Mouse (Mus musculus) midbrain, embryonic 12.5 days (tissue): Measurements from ENCODE around the gene Npvf. TPM values are rescaled to one million over a fixed set of nuclear protein-coding genes. Genes with fewer than 3 reads are reported as not detected.

Experiments
- ATAC-seq: fragments of 200-750 bp; cut with Nextera tagmentation; 2 replicates; pipeline ENCODE4 v1.8.0; 2017; ENCODE audit warnings: low read depth, moderate TSS enrichment, moderate library complexity; ENCODE audit not compliant: low FRiP score
- H3K27ac ChIP-seq: fragments of 300-500 bp; sonication (generic); replicated peaks from 2 replicates; pipeline ENCODE4 v1.5.1; 2016; ENCODE audit warnings: mild to moderate bottlenecking
- H3K27me3 ChIP-seq: fragments of 300-500 bp; sonication (generic); 2 replicates; pipeline ENCODE4 v1.6.1; 2016; ENCODE audit warnings: mild to moderate bottlenecking
- H3K36me3 ChIP-seq: fragments of 300-500 bp; sonication (generic); 2 replicates; pipeline ENCODE4 v1.6.1; 2016
- H3K4me1 ChIP-seq: fragments of 300-500 bp; sonication (generic); 2 replicates; pipeline ENCODE4 v1.6.1; 2016
- H3K4me2 ChIP-seq: fragments of 300-500 bp; sonication (generic); replicated peaks from 2 replicates; pipeline ENCODE4 v1.6.1; 2016; ENCODE audit warnings: mild to moderate bottlenecking, moderate library complexity
- H3K4me3 ChIP-seq: fragments of 300-500 bp; sonication (generic); 2 replicates; pipeline ENCODE4 v1.5.1; 2016; ENCODE audit warnings: mild to moderate bottlenecking
- H3K9ac ChIP-seq: fragments of 300-500 bp; sonication (generic); replicated peaks from 2 replicates; pipeline ENCODE4 v1.6.1; 2016; ENCODE audit warnings: mild to moderate bottlenecking, moderate library complexity
- H3K9me3 ChIP-seq: fragments of 300-500 bp; sonication (generic); 2 replicates; pipeline ENCODE4 v1.6.1; 2016; ENCODE audit warnings: mild to moderate bottlenecking
- WGBS: fragments of 180-500 bp; shearing (Covaris S2); methylation state at CpG from one replicate; pipeline ENCODE4 v1.1.7; 2016; 5-methylcytosine and 5-hydroxymethylcytosine counted together
- polyA plus RNA-seq: library from polyadenylated mRNA; unstranded; fragments of >200 nt; fragmentation: Nextera tagmentation; extraction: Ambion mirVana; gene quantifications from 2 replicates; pipeline ENCODE4 v1.2.1, GENCODE M21; 2016

Npvf gene
- polyA plus RNA-seq: not detected in 2 replicates

DNA sequence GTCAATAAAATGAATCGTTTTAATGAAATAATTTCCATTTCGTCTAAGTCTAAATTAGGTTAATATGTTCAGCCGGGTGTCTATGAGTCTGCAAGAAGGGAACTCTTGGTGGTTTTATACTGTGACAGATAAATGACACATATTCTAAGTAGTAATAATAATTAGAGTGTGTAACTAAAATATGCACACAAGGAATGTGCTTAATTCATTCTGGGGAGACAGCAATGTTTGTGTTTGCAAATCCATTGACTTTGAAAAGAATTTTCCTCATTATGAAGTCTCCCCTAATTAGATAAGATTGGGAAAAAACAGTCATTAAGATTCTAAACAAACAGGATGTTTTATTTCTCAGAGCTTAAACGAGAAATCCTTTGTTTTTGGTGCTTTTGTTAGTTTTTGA lies at the start of gene Npvf:
TSS of gene Npvf (minus strand) at position 84 of the 400 bp plus-strand sequence.
- H3K4me2 ChIP-seq: no peak within 1 kb of the TSS
- WGBS: 76% methylated on average over 4 of the region's 4 CpGs
- ATAC-seq: no peak

GRCm38 (mm10) chr6:50689121-50689815 lies 35.0 kb upstream of the Npvf start:
- Histone ChIP-seq H3K9ac (no peak overlapping the region), H3K27ac (no peak overlapping the region), H3K4me2 (no peak overlapping the region), H3K27me3 (no peaks in the 10 kb centered on the region), H3K36me3 (no peaks in the 10 kb centered on the region), H3K4me3 (no peak overlapping the region), H3K4me1 (no peaks in the 10 kb centered on the region), H3K9me3 (no peaks in the 10 kb centered on the region)
- 74% methylated on average over 15 of the region's 15 CpGs for WGBS
- ATAC-seq: no peak

More for the DNA sequence above, at the start of gene Npvf:
- no peak within 1 kb of the TSS for H3K4me3 ChIP-seq
- H3K36me3 ChIP-seq: no peaks in the 10 kb centered on the region
- no peak within 1 kb of the TSS for H3K27ac ChIP-seq
- no peak within 1 kb of the TSS for H3K9ac ChIP-seq
- H3K4me1 ChIP-seq: no peaks in the 10 kb centered on the region
- no peaks in the 10 kb centered on the region for H3K9me3 ChIP-seq
- no peaks in the 10 kb centered on the region for H3K27me3 ChIP-seq

DNA sequence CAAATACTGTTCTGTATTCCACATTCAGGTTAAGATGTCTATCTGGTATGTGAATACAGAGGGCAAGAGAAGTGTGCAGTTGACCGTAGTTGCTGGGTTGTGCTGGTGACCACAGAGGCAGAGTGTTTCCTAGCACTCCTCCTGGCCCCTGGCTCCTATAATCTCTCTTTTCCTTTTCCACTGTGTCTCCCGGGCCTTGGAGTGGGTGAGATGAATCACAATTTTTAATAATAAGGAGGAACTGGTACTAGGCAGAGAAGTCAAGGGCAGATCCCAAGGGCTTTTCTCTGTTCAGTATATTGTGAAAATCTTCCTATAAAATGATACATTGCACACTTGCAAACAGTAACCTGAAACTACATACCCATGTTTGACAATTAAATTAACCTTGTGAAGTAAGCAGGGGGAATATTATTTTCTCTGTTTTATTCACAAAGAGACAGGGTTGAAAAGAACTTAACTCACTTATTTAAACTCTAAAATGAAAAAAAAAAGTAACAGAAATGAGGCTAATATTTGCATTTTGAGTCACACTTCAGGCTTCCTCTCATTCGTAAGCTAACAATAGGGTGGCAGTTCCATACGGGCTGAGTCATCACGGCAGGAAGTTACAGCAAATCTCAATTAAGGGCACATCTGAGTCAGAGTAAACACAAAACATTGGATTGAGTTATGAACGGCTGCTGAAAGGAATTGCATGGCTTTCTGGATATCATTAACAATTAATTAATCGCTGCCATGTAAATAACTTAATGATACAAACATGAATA lies 30.6 kb upstream of the Npvf start:
- Histone ChIP-seq H3K27me3 (peaks cover 13% of the 10 kb centered on the region), H3K36me3 (no peaks in the 10 kb centered on the region), H3K27ac (no peak overlapping the region), H3K4me2 (no peak overlapping the region), H3K4me3 (no peak overlapping the region), H3K9ac (no peak overlapping the region), H3K4me1 (peaks cover 6% of the 10 kb centered on the region; the same call in 1 of the 2 replicates), H3K9me3 (no peaks in the 10 kb centered on the region)
- no peak for ATAC-seq
- 66% methylated on average over 7 of the region's 7 CpGs for WGBS

DNA sequence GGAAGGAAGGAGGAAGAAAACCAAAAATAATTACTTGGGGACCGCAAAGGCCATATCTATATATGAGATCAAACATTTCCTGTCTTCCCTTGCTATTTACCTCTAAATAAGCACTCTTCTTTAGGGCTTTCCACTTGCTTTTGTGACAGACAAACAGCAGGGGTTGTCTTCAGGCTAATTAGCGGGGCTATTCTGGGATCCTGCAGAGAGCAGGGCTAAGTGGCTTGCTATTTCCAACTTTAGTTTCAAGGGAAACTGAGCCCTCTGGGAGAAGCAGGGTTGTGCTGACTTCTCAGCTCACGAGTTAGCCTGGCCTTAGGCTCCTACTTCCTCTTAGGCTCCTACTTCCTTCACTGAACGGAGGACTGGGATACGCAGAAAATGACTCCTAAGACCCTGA lies 27.3 kb upstream of the Npvf start:
- Histone ChIP-seq H3K9me3 (no peaks in the 10 kb centered on the region), H3K4me3 (no peak overlapping the region), H3K36me3 (no peaks in the 10 kb centered on the region), H3K4me1 (peaks cover 6% of the 10 kb centered on the region; the same call in 1 of the 2 replicates), H3K27me3 (peaks cover 13% of the 10 kb centered on the region), H3K4me2 (no peak overlapping the region), H3K9ac (no peak overlapping the region), H3K27ac (no peak overlapping the region)
- WGBS: 31% methylated on average over 5 of the region's 5 CpGs
- no peak for ATAC-seq

- WGBS: 67% methylated on average over 20 of the region's 20 CpGs
- ATAC-seq: no peak
These were observed 26.3 kb upstream of the Npvf start for GRCm38 (mm10) chr6:50680224-50681215.

GRCm38 (mm10) chr6:50679486-50679828 lies 25.2 kb upstream of the Npvf start:
- H3K4me3 ChIP-seq: no peak overlapping the region
- 0 out of 2 replicates have a peak, but pooled peaks have one; percentile 12 for ATAC-seq
- no peak overlapping the region for H3K9ac ChIP-seq
- WGBS: 84% methylated on average over 2 of the region's 2 CpGs
- H3K9me3 ChIP-seq: no peaks in the 10 kb centered on the region
- H3K27me3 ChIP-seq: peaks cover 13% of the 10 kb centered on the region
- no peaks in the 10 kb centered on the region for H3K36me3 ChIP-seq
- peaks cover 6% of the 10 kb centered on the region; the same call in 1 of the 2 replicates for H3K4me1 ChIP-seq
- no peak overlapping the region for H3K4me2 ChIP-seq
- H3K27ac ChIP-seq: no peak overlapping the region

More at GRCm38 (mm10) chr6:50680224-50681215, 26.3 kb upstream of the Npvf start:
- H3K36me3 ChIP-seq: no peaks in the 10 kb centered on the region
- H3K27ac ChIP-seq: no peak overlapping the region
- peaks cover 6% of the 10 kb centered on the region; the same call in 1 of the 2 replicates for H3K4me1 ChIP-seq
- no peak overlapping the region for H3K9ac ChIP-seq
- H3K4me2 ChIP-seq: no peak overlapping the region
- peaks cover 13% of the 10 kb centered on the region for H3K27me3 ChIP-seq
- H3K9me3 ChIP-seq: no peaks in the 10 kb centered on the region
- H3K4me3 ChIP-seq: no peak overlapping the region

GRCm38 (mm10) chr6:50678826-50679485 lies 24.7 kb upstream of the Npvf start:
- WGBS: 30% methylated on average over 8 of the region's 8 CpGs
- no peaks in the 10 kb centered on the region for H3K9me3 ChIP-seq
- H3K27ac ChIP-seq: no peak overlapping the region
- no peak overlapping the region for H3K4me2 ChIP-seq
- ATAC-seq: peak; percentile 63; the same call in 1 of the 2 replicates
- peaks cover 6% of the 10 kb centered on the region; the same call in 1 of the 2 replicates for H3K4me1 ChIP-seq
- no peaks in the 10 kb centered on the region for H3K36me3 ChIP-seq
- no peak overlapping the region for H3K4me3 ChIP-seq
- H3K9ac ChIP-seq: no peak overlapping the region
- H3K27me3 ChIP-seq: peaks cover 13% of the 10 kb centered on the region

- ATAC-seq: no peak
- no peaks in the 10 kb centered on the region for H3K9me3 ChIP-seq
- H3K4me1 ChIP-seq: no peaks in the 10 kb centered on the region
- no peak overlapping the region for H3K4me2 ChIP-seq
- WGBS: 95% methylated on average over 3 of the region's 3 CpGs
- H3K27me3 ChIP-seq: no peaks in the 10 kb centered on the region
- no peak overlapping the region for H3K27ac ChIP-seq
- no peaks in the 10 kb centered on the region for H3K36me3 ChIP-seq
- H3K4me3 ChIP-seq: no peak overlapping the region
- no peak overlapping the region for H3K9ac ChIP-seq
These were observed 17.0 kb upstream of the Npvf start for GRCm38 (mm10) chr6:50671191-50671590.

DNA sequence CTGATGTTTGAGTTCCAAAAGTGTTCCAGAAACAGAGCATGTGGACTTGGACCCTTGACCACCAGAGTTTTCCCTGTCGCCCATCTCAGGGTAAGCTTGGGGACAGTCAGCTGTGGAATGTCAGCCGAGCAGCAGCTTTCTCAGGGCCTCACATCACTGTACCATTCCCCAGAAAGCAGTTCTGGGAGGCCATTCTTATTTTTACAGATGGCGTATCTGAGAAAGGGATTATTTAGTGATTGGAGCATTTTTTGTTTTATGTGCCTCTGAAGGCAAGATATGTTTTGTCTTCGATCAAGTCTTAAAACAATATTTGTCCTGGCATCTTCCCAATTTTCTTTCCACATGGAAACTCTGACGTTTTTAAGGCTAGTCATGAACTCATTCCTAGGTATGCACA lies 12.7 kb upstream of the Npvf start:
- Histone ChIP-seq H3K36me3 (no peaks in the 10 kb centered on the region), H3K4me3 (no peak overlapping the region), H3K27ac (no peak overlapping the region), H3K27me3 (no peaks in the 10 kb centered on the region), H3K4me2 (no peak overlapping the region), H3K9me3 (no peaks in the 10 kb centered on the region), H3K4me1 (no peaks in the 10 kb centered on the region), H3K9ac (no peak overlapping the region)
- ATAC-seq: no peak
- WGBS: 77% methylated on average over 5 of the region's 5 CpGs

DNA sequence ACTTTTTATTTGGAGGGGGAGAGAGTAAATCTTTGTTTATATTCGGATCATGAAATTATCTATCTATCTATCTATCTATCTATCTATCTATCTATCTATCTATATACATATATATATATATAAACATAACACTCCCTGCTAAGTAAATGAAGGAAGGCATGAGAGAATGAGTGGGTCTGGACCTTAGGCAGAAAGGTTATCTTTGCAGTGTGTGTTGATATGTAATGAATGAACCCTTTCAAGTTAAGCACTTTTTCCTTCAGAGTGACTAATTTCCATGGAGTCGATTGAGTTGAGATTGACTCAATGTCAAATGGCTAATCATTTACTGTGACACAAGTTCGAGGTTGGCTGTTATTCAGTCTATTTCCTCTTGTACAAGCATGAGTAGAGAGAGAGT lies 10.8 kb upstream of the Npvf start:
- ATAC-seq: no peak
- H3K9me3 ChIP-seq: no peaks in the 10 kb centered on the region
- H3K27me3 ChIP-seq: no peaks in the 10 kb centered on the region
- H3K4me2 ChIP-seq: no peak overlapping the region
- no peak overlapping the region for H3K27ac ChIP-seq
- no peaks in the 10 kb centered on the region for H3K36me3 ChIP-seq
- H3K4me3 ChIP-seq: no peak overlapping the region
- 76% methylated on average over 3 of the region's 3 CpGs for WGBS
- no peak overlapping the region for H3K9ac ChIP-seq
- H3K4me1 ChIP-seq: no peaks in the 10 kb centered on the region

GRCm38 (mm10) chr6:50664193-50664592 lies 10.0 kb upstream of the Npvf start:
- Histone ChIP-seq H3K9ac (no peak overlapping the region), H3K36me3 (no peaks in the 10 kb centered on the region), H3K4me1 (no peaks in the 10 kb centered on the region), H3K4me2 (no peak overlapping the region), H3K27me3 (no peaks in the 10 kb centered on the region), H3K9me3 (no peaks in the 10 kb centered on the region), H3K27ac (no peak overlapping the region), H3K4me3 (no peak overlapping the region)
- WGBS: 92% methylated on average over 3 of the region's 3 CpGs
- ATAC-seq: no peak
